Mouse (Mus musculus) testis, postnatal 10 days (tissue): Measurements from ENCODE around the gene Gars.

ENCODE experiments used
- DNase-seq: peaks from one replicate; pipeline ENCODE4 v3.0.0; 2021; ENCODE audit warnings: low spot score

The Gars gene

DNA sequence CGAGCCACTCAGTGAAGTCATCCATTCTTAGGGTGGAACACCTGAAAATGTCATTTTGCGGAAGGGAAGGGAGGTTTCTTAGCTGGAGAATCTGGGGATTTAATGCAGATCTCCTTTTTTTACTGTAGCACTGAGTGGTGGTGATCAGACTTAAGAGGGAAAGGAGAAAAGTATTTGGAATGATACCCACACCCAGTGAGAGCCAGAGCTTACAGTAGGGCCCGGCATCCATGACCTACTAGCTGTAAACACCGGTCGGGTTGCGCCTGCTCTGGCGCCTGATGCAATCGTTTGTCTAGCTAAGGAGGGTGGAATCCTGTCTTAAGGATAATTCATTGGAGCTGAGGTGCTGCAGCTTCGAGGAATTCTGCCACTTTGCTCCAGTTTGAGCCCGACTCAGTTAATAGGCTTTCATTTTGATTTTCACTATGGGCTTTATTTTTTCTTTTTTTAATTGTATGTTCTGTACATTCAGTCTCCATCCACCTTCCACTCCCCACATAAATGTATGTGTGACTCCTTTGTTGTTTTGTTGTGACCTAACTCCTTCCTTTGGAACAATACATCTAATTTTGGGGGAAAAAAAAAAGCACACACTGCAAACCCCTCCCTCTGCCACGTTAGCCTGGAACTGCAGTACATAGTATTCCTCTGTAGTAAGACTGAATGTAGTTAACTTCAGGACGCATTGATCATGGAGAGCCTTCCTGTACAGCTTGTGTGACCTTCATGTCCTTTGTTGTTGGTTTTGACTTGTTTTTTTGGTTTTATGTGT, 1.1 kb downstream of the Gars start:
- DNase-seq = no peak

DNA sequence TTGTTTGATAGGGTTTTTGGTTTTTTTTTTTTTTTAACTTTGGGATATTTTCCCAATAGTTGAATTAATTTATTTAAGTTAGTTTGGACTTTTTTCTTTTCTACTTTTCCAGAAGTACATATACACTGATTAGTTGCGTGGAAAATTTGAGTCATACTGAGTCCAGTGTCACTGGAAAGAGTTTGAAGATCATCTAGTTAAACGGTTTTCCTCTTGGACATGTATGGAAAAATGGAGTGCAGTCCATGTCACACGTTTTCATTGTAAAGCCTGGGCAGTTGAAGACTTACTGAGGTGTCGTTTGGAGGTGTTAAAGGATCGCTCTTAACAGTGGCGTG, 1.6 kb downstream of the Gars start:
- no peak for DNase-seq

DNA sequence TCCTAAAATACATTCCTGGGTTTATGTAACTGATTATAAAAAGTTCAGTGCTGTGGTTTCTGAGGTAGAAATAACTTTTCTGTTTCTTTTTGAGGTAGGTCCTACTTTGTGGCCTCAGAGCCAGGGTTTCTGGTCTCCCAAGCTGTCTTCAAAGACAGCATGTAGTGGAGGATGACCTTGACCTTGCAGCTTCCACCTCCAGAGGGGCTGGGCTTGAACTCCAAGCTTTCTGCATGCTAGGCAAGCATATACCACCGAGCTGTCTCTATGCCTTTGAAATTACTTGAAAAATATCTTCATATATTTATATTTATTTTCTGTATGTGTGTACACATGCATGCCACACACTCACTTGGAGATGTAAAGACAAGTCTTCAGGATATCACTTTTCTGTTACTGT, 2.2 kb downstream of the Gars start:
- DNase-seq = no peak

DNA sequence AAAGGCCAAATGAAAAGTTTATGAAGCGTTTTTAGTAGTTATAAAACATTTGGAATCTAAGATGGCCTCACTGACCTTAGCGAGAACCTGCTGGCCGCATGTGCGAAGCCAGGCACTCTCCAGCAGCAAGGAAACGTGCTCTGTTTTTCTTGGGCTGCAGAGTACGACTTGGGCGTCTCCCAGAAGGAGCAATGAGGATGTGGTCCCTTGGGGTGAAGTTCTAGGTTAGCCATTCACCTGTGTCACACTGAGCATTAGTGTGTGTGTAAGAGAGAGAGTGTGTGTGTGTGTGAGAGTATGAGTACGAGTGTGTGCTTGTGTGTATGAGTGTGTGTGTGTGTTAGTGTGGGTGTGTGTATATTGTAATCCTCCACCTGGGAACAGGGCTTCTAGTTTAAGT, 5.4 kb downstream of the Gars start:
- DNase-seq = no peak

DNA sequence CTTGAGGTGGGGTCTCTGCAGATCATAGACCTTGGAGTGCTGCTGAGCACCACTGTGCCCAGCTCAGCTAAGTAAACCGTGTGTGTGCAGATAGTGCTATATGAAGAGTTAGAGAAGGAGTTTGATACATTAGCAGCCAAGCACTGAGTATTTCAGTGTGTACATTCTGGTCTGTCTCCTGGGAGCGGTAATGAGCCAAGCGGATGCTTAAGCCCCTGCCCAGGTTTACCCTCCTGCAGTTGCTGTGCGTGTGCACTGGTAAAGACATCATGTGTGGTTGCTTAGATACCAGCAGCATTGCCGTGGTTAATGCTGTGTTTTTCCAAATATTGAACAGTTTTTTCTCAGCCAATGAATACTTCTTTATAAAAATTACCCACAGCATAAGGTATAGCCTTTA, 6.7 kb downstream of the Gars start:
- no peak for DNase-seq

DNA sequence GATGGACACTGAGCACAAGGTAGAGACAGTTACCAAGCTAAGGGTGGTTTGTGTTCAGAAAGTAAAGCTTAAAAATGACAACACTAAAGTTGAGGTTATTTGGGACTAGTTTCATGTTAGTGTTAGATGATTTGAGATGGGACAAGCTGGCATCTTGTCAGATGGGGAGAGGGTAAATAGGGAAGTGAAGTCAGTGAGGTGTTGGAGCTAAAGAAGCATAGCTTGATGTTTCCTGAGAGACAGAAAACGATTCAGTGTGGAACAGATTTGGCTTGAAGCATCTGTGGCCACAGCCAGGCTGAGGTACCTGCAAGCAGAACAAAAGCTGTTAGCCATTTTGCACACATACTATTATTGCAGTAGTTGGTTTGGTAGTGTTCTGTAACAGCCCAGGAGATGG, 7.5 kb downstream of the Gars start:
- no peak for DNase-seq

DNA sequence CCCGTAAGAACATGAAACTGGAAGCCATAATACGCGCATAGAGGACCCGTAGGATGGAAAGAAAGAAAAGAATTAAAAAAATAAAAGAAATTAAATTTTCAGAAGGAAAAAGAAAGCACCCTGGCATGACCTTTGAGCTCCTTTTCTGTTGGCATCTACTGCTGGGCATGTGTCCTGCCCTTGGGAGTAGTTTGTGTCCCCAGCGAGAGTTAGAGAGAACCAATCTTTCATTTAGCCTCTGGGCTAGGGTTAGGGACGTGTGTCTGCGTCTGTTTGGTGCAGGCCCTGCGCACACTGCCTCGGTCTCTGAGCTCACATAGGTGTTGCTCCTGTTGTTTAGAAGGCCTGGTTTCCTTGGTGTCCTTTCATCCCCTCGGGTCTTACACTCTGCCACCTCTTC, 11.4 kb downstream of the Gars start:
- DNase-seq = no peak

DNA sequence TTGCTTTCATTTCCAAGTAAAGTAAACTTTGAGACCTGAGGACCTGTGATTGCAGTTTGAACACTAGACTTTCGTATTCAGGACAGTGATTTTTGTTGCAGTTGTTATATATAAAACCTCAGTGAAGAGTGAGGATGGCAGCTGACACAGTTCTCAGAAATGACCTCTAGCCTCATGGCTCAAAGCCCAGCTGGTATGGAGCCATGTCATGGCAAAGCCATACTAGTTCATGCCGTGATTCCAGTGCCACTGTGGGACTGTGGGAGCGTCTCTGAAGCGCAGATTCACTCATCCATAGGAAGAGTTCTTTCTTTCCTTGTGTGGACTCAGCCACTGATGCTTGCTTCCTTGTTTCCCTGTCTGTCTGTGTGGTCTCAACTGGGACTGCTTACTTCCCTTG, 16.7 kb downstream of the Gars start:
- DNase-seq = no peak

DNA sequence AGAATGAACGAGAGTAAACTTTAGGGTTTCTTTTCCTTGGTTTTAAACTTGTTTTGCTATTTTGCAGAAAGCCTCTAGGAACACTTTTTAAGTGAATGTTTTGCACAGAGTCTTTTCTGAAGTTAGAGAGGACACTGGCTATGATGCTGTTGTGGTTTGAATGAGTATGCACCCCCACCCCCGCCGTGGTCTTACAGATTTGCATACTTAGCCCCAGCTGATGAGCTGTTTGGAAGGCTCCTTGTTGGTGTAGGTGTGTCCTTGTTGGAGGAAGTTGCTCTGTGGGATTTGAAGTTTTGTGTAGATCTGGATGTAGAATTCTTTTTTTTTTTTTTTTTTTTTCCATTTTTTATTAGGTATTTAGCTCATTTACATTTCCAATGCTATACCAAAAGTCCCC, 19.6 kb downstream of the Gars start:
- no peak for DNase-seq

DNA sequence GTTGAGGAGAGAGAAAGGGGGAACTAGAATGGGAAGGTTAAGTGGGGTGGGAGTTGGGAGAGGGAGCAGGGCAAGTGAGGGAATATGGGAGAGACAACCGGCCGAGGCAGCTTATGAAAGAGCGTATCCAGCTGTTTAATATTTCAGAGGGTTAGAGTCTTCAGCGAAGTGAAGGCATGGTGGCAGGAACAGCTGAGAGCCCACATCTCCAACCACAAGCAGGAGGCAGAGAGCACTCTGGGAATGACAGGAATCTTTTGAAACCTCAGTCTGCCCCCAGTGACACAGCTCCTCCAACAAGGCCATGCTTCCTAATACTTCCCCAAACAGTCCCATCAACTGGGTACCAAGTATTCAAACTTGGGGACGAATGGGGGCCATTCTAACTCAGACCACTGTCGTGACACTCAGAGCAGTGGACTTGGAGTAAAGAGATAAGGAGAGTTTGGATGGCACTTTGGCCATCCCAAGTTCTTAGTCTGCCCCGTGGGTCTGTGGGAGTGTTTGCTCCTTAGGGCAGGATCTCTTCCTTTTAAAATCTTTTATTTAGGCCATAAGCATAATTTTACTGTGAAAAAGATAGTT, 22.5 kb downstream of the Gars start:
- DNase-seq = no peak

DNA sequence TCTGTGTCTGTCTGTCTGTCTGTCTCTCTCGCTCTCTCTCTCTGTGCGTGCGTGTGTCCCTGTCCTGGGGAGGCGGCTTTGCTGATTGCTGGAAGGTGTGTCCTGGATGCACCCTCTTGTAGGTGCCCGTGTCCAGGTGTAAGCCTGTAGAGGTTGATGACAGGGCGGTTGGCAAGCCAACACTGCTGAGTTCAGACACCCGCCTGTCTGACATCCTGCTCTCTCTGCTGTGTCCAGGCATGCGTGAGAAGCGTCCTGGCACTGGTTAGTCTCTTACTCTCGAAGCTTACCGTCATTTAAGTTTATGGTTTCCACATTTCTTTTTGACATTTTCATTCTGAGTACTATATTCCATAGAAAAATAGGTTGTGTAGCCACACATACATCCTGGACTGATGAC, 23.5 kb downstream of the Gars start:
- no peak for DNase-seq

DNA sequence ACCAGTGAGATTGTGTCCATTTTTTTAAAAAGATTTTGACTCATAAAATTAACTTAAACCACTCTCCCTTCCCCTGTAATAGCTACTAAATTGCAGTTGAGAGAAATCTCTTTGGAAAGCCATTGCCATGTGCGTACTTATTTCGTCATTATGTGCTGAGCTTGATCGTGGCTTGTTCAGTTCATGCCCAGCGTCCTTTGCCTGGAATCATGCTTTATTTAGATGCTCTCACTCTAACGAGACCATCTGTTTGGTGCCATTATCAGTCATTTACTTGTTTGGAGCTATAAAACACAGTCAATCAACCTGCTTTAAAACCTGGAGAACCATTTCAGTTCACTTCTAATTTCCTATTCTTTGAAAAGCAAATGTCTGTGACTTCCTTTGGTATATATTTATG, 24.4 kb downstream of the Gars start:
- DNase-seq = no peak

DNA sequence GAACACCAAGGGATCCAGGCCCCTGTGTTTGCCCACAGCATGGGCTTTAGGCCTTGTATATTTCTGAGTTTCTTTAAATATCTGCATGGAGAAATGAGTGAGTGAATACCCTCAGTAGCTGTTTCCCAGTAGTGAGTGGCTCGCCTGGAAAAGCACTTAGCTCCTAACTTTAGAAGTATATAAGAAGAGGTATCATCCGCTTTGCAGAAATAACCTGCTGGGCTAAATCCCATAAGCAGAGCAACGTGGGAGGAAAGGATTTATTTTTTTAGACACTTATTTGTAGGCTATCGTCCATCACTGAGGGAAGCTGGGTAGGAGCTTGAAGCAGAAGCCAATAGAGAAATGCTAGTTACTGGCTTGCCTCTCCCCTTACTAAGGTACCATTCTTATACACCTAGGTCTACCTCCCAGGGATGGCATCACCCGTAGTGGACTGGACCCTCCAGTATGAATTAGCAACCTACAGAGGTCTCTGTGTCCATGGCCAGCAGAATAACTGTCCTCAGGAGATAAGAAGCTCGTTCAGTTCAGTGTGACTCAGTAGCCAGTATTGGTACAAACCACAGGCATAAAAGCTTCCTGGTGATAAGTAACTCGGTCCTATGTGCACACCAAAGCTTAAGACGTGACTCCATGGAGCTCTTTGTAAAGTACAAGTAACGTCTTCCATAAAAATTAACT, 26.1 kb downstream of the Gars start:
- DNase-seq = no peak

DNA sequence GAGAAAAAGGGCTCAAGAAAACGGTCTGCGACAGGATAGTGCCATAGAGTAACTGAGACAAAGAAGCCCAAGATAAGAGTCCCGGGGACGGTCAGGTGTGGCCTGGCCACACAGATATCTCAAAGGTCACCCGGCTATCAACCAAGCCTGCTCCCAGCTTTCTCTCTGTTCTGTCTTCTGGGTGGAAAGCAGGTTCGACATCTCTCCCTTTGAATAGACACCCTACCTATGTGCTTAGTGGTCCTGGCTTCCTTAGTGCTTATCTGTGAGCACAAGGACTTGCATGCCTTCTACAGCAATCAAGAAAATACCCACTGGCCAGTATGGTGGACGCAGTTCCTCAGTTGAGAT, 26.6 kb downstream of the Gars start:
- no peak for DNase-seq

DNA sequence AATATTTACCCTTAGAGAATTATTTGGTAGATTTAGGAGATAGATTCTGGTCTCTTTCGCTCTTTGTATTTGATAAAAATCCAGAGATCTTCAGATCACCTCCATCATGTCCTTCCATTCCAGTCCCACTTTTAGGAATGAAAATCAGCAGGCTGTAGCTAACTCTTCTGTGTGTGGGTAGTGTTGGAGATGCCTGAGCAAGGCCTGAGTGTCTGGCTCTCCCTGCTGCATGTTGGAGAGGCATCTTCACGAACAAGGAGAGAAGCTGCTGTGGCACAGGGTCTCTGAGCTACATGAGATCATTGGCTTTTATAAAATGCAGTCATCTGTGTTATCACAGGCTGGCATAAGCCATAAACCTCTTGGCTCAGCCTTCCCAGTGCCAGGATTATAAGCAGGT, 28.1 kb downstream of the Gars start:
- no peak for DNase-seq

DNA sequence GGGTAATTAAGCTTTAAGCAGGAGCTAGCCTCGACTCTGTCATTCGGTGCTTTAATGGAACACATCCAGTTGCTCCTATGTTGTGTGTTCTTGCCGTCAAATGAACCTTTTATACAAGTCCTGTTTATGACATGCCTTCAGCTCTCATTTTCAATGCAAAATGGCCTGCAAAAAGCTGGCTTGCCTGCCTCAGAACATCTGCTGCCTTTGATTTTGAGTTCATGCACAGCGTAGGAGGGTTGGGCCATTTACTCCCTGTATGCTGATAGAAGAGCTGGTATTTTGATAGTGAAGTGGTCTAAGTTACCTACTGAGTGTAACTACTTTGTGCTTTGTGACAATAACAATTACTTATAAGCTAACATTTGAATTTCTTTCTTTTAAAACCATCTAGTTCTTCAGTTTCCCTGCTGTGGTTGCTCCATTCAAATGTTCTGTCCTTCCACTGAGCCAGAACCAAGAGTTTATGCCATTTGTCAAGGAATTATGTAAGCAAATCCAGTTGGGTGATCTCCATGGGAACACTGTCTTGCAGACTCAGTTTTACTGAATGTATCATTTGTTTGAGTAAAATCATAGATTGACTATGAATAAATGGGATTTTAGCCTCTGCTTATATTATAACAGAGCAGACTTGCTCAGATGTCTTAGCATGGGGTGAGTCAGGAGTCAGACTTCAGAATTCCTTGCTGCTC, 38.9 kb downstream of the Gars start:
- no peak for DNase-seq

DNA sequence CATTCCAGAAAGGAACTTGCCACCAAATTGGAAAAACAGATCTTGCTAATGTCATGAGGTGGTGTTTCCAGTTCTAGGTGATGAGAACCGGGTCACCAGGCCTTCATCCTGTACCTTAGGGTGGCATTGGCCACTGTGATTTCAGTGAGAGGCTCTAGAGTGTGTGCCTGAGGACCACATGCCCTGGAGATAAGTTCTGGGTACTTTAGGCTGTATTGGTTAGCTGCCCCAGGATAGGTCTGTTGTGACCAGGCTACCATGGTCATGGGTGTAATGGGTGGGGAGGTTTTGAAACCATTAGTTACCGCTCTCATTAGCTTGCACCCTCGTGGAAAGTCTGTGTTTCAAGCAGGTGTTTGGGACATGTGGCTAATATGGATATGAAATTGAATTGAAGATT, 43.6 kb downstream of the Gars start:
- no peak for DNase-seq

DNA sequence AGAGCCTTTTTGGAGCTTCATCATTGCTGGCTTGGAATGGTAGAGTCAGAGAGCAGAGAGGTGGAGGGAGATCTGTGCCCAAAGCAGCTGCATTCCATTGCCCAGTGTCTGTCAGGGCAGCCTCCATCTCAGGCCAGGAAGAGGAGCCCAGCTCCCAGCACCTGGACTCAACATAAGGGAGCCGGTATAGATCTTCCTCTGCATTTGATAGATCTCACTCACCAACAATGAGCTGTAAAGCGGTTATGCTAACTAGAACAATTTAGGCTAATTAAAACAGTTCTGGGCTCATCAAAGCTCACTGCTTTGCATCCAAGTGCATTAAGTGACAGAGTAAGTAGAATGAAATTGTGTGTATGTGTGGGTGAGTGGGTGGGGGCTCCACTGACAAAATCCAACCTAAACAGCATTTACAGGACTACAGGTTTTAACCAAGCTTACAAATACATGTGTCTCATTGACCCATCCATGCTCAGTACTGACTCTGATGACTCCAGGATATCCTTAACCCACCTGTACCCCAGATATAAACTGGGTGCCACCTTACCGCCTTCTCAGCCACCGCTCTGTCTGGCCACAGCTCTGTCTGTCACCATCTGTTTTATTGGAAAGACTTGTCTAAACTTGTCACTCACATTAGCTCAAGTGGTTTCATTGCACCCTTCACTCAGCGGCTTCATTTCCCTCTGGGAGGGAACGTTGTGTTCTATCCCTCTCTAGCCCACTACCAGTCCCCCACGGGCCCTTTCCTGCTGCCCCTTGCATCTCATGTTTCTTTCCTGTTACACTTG, 44.6 kb downstream of the Gars start:
- DNase-seq = no peak

DNA sequence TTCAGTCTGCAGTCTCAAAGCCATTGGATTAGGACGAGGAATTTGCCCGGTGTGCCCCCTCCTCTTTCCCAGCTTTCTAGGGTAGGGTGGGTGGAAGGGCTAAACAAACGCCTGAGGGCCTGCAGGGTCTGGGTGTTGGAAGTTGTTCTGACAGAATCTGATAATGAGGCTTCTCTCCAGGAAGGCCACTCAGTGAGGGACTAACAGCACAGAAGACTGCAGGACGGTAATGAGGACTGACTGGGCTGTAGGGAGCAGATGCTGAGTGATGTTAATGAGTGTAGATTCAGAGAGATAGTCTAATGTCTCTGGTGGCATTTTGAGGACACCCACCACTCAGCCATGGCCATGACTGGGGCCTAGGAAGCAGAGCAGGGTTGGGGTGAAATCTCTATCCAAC, 49.5 kb downstream of the Gars start:
- DNase-seq = no peak

DNA sequence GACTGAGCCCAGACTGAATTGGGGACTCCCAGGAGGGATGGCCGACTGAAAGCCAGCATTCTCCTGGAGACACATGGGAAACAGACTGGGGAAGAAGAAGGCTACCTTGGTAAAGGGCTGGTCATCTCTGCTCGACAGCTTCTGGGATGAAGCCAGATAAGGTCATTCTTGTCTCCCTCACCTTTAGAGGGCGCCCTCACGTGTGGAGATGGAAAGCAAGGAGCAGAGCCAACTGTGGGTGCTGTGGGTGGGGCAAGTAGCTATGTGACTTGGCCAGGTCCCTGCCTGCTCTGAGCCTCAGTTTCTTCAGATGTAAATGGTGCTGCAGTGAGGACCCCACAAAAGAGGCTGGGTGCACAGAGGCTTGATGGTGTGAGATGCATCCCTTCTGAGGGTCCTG, 52.8 kb downstream of the Gars start:
- no peak for DNase-seq

DNA sequence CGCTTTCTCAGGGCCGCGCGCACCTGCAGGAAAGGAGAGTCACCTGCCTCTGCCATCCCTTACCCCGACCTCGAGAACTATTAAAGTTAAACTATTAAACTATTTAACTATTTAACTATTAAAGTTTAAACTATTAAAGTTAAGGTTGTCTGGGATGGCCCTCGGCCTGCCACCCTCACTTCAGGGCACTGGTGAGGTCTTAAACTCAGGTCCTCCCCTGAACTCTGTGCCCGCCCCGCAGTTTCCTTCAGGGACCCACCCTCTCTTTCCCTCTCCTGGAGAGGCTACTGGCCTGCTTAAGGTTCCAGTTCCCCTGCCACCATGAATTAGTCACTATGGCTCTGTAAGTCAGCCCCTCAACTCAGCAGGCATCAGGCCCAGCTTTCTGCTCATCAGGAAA, 53.6 kb downstream of the Gars start:
- DNase-seq = no peak

DNA sequence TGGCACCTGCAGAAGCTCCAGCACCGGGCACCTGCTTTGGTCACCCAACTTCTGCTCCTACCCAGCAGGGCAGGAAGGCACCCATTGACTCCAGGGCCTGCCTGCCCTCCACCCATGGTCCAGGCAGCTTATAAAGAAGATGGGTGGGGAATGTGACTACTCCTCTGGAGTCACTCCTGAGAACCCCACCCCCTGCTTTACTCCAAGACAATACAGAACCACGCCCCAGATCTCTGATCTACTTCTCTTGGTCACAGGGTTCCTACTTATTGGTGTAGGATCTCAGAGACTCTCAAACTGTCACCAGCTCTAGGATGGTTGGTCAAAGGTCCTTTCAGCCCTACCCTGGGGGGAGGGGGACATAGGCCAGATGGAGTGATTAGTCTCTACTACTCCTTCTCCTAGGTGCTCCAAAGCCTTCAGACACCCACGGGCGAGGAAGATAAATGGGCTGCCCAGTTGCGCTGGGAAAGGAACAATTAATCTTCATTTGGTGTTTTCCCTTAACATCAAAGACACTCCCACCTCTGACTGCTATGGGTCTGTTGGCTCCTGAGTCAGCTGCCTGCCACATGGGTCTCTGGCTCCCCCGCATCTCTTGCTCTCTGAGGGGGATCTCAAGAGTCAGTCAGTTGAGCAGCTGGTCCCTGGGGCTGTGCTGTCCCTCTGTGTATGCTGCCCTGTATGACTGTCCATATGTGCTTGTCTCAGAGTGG, 55.8 kb downstream of the Gars start:
- no peak for DNase-seq
